Mouse (Mus musculus): ENCODE data around the gene Asprv1. TPM values are rescaled to one million over a fixed set of nuclear protein-coding genes. Genes with fewer than 3 reads are reported as not detected.

The Asprv1 gene
- total RNA-seq, 1 experiment: 0.71 TPM

DNA sequence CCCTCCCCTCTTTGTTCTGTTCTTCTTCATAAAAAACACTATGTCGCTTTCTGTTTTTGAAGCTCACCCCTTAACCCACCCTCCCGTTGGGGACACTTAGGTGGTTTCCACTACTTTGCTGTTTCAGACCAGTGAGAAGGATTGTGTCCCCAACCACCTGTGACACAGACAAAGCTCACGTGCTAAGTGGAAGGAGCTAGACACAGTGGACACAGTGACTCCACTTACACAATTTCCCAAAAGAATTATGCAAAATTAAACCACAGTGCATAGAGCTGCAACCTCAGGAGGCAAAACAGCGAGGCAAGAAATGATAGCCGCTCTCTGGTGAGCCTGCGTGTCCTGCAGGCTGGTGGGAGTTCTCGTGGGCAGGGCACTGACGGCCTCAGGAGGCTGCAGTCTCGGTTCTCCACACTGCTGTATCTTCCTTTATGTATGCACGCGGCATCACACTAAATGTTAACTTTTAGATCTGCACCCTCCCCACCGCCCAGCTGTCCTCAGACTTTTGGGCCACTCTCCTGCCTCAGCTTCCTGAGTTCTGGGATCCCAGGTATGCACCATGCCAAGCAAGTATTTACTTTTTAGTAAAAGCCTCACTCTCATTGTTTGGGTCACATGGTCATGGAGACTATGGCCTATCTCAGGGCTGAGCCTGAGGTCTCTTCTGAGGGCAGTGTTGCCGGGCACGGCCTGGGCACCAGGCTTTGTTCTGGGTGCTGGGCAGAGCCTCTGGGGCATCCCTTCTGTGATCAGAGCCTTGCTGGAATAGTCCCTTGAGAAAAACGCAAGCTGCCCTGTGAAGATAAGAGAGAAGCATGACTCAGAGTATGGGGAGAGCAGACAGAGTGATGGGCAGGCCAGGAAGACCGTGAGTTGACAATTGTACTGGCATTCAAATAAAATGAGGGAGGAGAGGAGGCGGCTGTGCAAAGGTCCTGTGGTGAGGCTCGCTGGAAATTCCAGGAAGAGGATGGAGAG, 11.5 kb downstream of the Asprv1 start:
- H3K27ac ChIP-seq (ENCODE audit: insufficient read depth, low read depth, low read length, poor library complexity, severe bottlenecking): no peak overlapping the region
- no peak for DNase-seq (ENCODE audit: low read depth, low spot score)
- no peak overlapping the region; the same call in 1 of the 2 replicates for H3K9ac ChIP-seq (ENCODE audit: insufficient read depth, low read depth, low read length, poor library complexity, severe bottlenecking)
- H3K4me3 ChIP-seq (ENCODE audit: insufficient read depth in 1 of 2, low read depth in 1 of 2, low read length in 2 of 2, poor library complexity in 1 of 2, severe bottlenecking in 1 of 2): peak overlapping the region in 1 of 2 experiments; percentile 13; a peak in 1 of 4 replicates
- H3K36me3 ChIP-seq (ENCODE audit: control insufficient read depth, insufficient read depth, low read length, poor library complexity, severe bottlenecking): no peaks in the 10 kb centered on the region
- TF ChIP-seq MAFK (IDR thresholded peaks at IDR 0.05; ENCODE audit: insufficient read depth, low read depth, low read length): no peak
- no peak for TF ChIP-seq ZNF384 (IDR thresholded peaks at IDR 0.05; ENCODE audit: low read depth, low read length)
- TF ChIP-seq ZC3H11A (IDR thresholded peaks at IDR 0.05; ENCODE audit: borderline replicate concordance, low read depth, low read length): no peak
- H3K4me1 ChIP-seq (ENCODE audit: control insufficient read depth in 2 of 2, insufficient read depth in 2 of 2, low read length in 2 of 2, poor library complexity in 1 of 2): peaks cover 2 to 4% of the 10 kb centered on the region in 2 experiments; a peak in 1 of 4 replicates
- no peaks in the 10 kb centered on the region for H3K9me3 ChIP-seq (ENCODE audit: control insufficient read depth, insufficient read depth, low read depth, low read length)
- in situ Hi-C loops (cut with MboI; ENCODE audit: low sequenced_read_pairs in 2 of 2, unreplicated experiment in 2 of 2): no loop called here

- Histone ChIP-seq H3K36me3 (ENCODE audit: control insufficient read depth, insufficient read depth, low read length, poor library complexity, severe bottlenecking) (no peaks in the 10 kb centered on the region), H3K4me3 (ENCODE audit: insufficient read depth in 1 of 2, low read depth in 1 of 2, low read length in 2 of 2, poor library complexity in 1 of 2, severe bottlenecking in 1 of 2) (no peak overlapping the region), H3K9ac (ENCODE audit: insufficient read depth, low read depth, low read length, poor library complexity, severe bottlenecking) (no peak overlapping the region), H3K4me1 (ENCODE audit: control insufficient read depth in 2 of 2, insufficient read depth in 2 of 2, low read length in 2 of 2, poor library complexity in 1 of 2) (peaks cover 2 to 4% of the 10 kb centered on the region in 2 experiments; a peak in 1 of 4 replicates), H3K9me3 (ENCODE audit: control insufficient read depth, insufficient read depth, low read depth, low read length) (no peaks in the 10 kb centered on the region), H3K27ac (ENCODE audit: insufficient read depth, low read depth, low read length, poor library complexity, severe bottlenecking) (no peak overlapping the region)
- TF ChIP-seq ZC3H11A (IDR thresholded peaks at IDR 0.05; ENCODE audit: borderline replicate concordance, low read depth, low read length): no peak
- TF ChIP-seq MAFK (IDR thresholded peaks at IDR 0.05; ENCODE audit: insufficient read depth, low read depth, low read length): no peak
- no peak for TF ChIP-seq HCFC1 (IDR thresholded peaks at IDR 0.05; ENCODE audit: borderline replicate concordance, insufficient read depth, low read length)
- no peak for TF ChIP-seq CHD2 (IDR thresholded peaks at IDR 0.05; ENCODE audit: low read depth, low read length)
- TF ChIP-seq ZNF384 (IDR thresholded peaks at IDR 0.05; ENCODE audit: low read depth, low read length): no peak
- in situ Hi-C loops (cut with MboI; ENCODE audit: low sequenced_read_pairs in 2 of 2, unreplicated experiment in 2 of 2): no loop called here
- no peak for DNase-seq (ENCODE audit: low read depth, low spot score)
Measured at GRCm38 (mm10) chr6:86640161-86640560, 12.2 kb downstream of the Asprv1 start.

DNA sequence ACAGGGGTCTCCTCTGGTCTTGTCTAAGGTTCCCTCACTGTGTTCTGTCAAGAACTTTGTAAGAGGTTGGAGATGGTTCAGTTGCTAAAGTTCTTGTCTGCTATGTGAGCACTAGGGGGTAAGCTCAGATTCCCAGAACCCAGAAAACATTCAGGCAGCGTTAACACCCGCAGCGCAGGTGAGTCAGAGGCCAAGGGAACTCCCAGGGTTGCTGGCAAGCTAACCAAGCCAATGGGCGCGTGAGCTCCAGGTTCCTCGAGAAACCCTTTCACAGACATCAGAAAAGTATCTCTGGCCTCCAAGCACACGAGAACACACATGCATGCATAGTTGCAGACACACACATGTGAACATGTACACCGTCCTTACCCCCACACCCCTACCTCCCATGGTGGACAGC, 12.8 kb downstream of the Asprv1 start:
- Histone ChIP-seq H3K36me3 (ENCODE audit: control insufficient read depth, insufficient read depth, low read length, poor library complexity, severe bottlenecking) (no peaks in the 10 kb centered on the region), H3K9me3 (ENCODE audit: control insufficient read depth, insufficient read depth, low read depth, low read length) (no peaks in the 10 kb centered on the region), H3K4me1 (ENCODE audit: control insufficient read depth in 2 of 2, insufficient read depth in 2 of 2, low read length in 2 of 2, poor library complexity in 1 of 2) (peaks cover 2 to 4% of the 10 kb centered on the region in 2 experiments; a peak in 1 of 4 replicates), H3K27ac (ENCODE audit: insufficient read depth, low read depth, low read length, poor library complexity, severe bottlenecking) (no peak overlapping the region), H3K4me3 (ENCODE audit: insufficient read depth in 1 of 2, low read depth in 1 of 2, low read length in 2 of 2, poor library complexity in 1 of 2, severe bottlenecking in 1 of 2) (no peak overlapping the region), H3K9ac (ENCODE audit: insufficient read depth, low read depth, low read length, poor library complexity, severe bottlenecking) (no peak overlapping the region)
- in situ Hi-C loops (cut with MboI; ENCODE audit: low sequenced_read_pairs in 2 of 2, unreplicated experiment in 2 of 2): no loop called here
- TF ChIP-seq HCFC1 (IDR thresholded peaks at IDR 0.05; ENCODE audit: borderline replicate concordance, insufficient read depth, low read length) (no peak), ZC3H11A (IDR thresholded peaks at IDR 0.05; ENCODE audit: borderline replicate concordance, low read depth, low read length) (no peak), MAFK (IDR thresholded peaks at IDR 0.05; ENCODE audit: insufficient read depth, low read depth, low read length) (no peak), ZNF384 (IDR thresholded peaks at IDR 0.05; ENCODE audit: low read depth, low read length) (no peak), CHD2 (IDR thresholded peaks at IDR 0.05; ENCODE audit: low read depth, low read length) (no peak)
- DNase-seq (ENCODE audit: low read depth, low spot score): no peak

DNA sequence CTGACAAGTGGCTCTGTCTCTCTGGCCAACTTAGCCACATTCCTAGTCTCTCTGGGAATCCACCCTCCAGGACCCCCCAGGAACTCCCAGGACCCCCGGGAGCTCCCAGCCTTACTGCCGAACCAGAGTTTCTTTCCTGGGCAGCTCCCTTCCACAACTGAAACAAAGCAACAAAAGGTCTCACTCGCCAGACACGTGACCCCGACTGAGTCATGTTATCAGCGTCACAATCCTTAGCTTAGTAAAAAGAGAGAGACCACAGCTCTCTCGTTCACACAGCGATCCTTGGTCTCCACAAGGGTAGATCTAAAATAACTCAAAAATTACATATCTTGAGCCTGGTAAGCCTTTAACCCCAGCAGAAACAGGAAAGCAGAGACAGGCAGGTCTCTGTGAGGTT, 13.8 kb downstream of the Asprv1 start:
- H3K36me3 ChIP-seq (ENCODE audit: control insufficient read depth, insufficient read depth, low read length, poor library complexity, severe bottlenecking): no peaks in the 10 kb centered on the region
- no peak for DNase-seq (ENCODE audit: low read depth, low spot score)
- H3K4me3 ChIP-seq (ENCODE audit: insufficient read depth in 1 of 2, low read depth in 1 of 2, low read length in 2 of 2, poor library complexity in 1 of 2, severe bottlenecking in 1 of 2): no peak overlapping the region
- H3K27ac ChIP-seq (ENCODE audit: insufficient read depth, low read depth, low read length, poor library complexity, severe bottlenecking): no peak overlapping the region
- TF ChIP-seq MAFK (IDR thresholded peaks at IDR 0.05; ENCODE audit: insufficient read depth, low read depth, low read length) (no peak), CHD2 (IDR thresholded peaks at IDR 0.05; ENCODE audit: low read depth, low read length) (no peak), ZNF384 (IDR thresholded peaks at IDR 0.05; ENCODE audit: low read depth, low read length) (no peak), ZC3H11A (IDR thresholded peaks at IDR 0.05; ENCODE audit: borderline replicate concordance, low read depth, low read length) (no peak)
- no peak overlapping the region for H3K9ac ChIP-seq (ENCODE audit: insufficient read depth, low read depth, low read length, poor library complexity, severe bottlenecking)
- H3K4me1 ChIP-seq (ENCODE audit: control insufficient read depth in 2 of 2, insufficient read depth in 2 of 2, low read length in 2 of 2, poor library complexity in 1 of 2): peaks cover 2 to 4% of the 10 kb centered on the region in 2 experiments; a peak in 1 of 4 replicates
- in situ Hi-C loops (cut with MboI; ENCODE audit: low sequenced_read_pairs in 2 of 2, unreplicated experiment in 2 of 2): no loop called here
- H3K9me3 ChIP-seq (ENCODE audit: control insufficient read depth, insufficient read depth, low read depth, low read length): no peaks in the 10 kb centered on the region

All from ES-E14 (cell line).